Mouse (Mus musculus): ENCODE results near the gene D430041D05Rik.

DNA sequence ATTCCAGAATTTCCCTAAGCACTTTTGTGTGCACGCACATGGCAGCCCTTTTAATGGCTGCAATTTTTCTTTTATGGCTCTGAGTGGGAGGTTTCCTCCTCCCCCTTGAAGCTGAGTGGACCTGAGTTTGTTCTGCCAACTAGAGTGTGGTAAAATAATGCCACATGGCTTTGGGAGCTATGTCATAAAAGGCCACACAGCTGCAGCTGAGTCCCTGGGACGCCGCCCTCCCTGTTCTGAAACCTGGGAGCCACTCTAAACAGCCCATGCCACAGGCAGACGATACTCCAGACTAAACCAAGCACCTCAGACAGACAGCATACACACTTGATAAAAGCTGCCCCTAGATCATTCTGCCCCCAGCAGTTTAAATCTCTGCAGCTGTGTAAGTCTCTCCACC, 143.8 kb downstream of the D430041D05Rik start:
- TF ChIP-seq POLR2A (IDR thresholded peaks at IDR 0.05; ENCODE audit: insufficient read length, low read depth) (no peak), E2F4 (IDR thresholded peaks at IDR 0.05; ENCODE audit: insufficient read depth) (no peak), CEBPB (IDR thresholded peaks at IDR 0.05; ENCODE audit: insufficient read depth, poor library complexity, severe bottlenecking) (no peak), POLR2AphosphoS2 (IDR thresholded peaks at IDR 0.05; ENCODE audit: insufficient read length, low read depth) (no peak), USF1 (IDR thresholded peaks at IDR 0.05; ENCODE audit: low read depth) (no peak), MAX (IDR thresholded peaks at IDR 0.05; ENCODE audit: low read depth) (no peak), TCF12 (IDR thresholded peaks at IDR 0.05; ENCODE audit: insufficient read depth, poor library complexity, severe bottlenecking) (no peak), MYOD1 (IDR thresholded peaks at IDR 0.05; ENCODE audit: control insufficient read depth in 1 of 3, insufficient read length in 2 of 3, low read depth in 2 of 3) (peak in 1 of 3 experiments; percentile 49), SRF (IDR thresholded peaks at IDR 0.05; ENCODE audit: control insufficient read depth, insufficient read length, low read depth) (no peak), TCF3 (IDR thresholded peaks at IDR 0.05; ENCODE audit: insufficient read length, low read depth) (no peak), MYOG (IDR thresholded peaks at IDR 0.05; ENCODE audit: control insufficient read depth in 1 of 3, insufficient read depth in 1 of 3, insufficient read length in 2 of 3, low read depth in 2 of 3) (peak in 1 of 3 experiments; percentile 36)

Measured in myocyte (in vitro differentiated cells).